Mouse (Mus musculus) cerebellum, adult 2 months (tissue): ENCODE measurements at regions not wholly inside any gene's neighbourhood (a gene's known extent, or its start where the extent isn't known, plus 50 kb on each side); places are given as distances from the start of the nearest gene placed in this dataset.

Experiments used
- DNase-seq, 2 experiments: peaks; one replicate each; pipeline ENCODE4 v3.0.0; 2021
- H3K27ac ChIP-seq: fragments of 200-500 bp; 2 replicates; pipeline ENCODE4 v1.5.1; 2012; ENCODE audit warnings: low read length, control low read depth, inconsistent platforms; ENCODE audit not compliant: insufficient read depth
- H3K27me3 ChIP-seq: fragments of 200-500 bp; 2 replicates; pipeline ENCODE4 v1.6.1; 2012; ENCODE audit warnings: inconsistent platforms, mild to moderate bottlenecking, low read length, moderate library complexity; ENCODE audit not compliant: control insufficient read depth, insufficient read depth
- H3K4me1 ChIP-seq: fragments of 200-500 bp; 2 replicates; pipeline ENCODE4 v1.6.1; 2011; ENCODE audit warnings: low read length; ENCODE audit not compliant: control insufficient read depth, insufficient read depth
- H3K4me3 ChIP-seq: fragments of 200-500 bp; replicated peaks from 2 replicates; pipeline ENCODE3; 2011; ENCODE audit warnings: mild to moderate bottlenecking, low read depth, low read length, control low read depth; ENCODE audit not compliant: insufficient read depth
- CTCF ChIP-seq: fragments of 200-500 bp; IDR thresholded peaks from 2 replicates; pipeline ENCODE4 v1.5.1; 2011; ENCODE audit warnings: low read depth, mild to moderate bottlenecking, control low read depth, low read length, moderate library complexity, borderline replicate concordance; ENCODE audit not compliant: insufficient read depth
- POLR2A ChIP-seq: fragments of 200-500 bp; IDR thresholded peaks from 2 replicates; pipeline ENCODE4 v1.6.1; 2011; ENCODE audit warnings: low read length, control low read depth, borderline replicate concordance; ENCODE audit not compliant: insufficient read depth
- WGBS: fragments of 180-500 bp; shearing (Covaris S2); methylation state at CpG from one replicate; pipeline ENCODE4 v1.1.7; 2018; 5-methylcytosine and 5-hydroxymethylcytosine counted together

- H3K27ac ChIP-seq: no peak overlapping the region
Measured at GRCm38 (mm10) chr3:143685742-143686141, 519.3 kb downstream of the Lmo4 start.

GRCm38 (mm10) chr3:143678186-143678585, 526.8 kb downstream of the Lmo4 start:
- H3K27ac ChIP-seq: no peak overlapping the region
- H3K4me1 ChIP-seq: no peaks in the 10 kb centered on the region
- WGBS: 98% methylated on average over 3 of the region's 3 CpGs
- no peak for DNase-seq
- TF ChIP-seq CTCF (no peak), POLR2A (no peak)
- H3K27me3 ChIP-seq: no peaks in the 10 kb centered on the region
- H3K4me3 ChIP-seq: no peak overlapping the region

More at GRCm38 (mm10) chr3:143685742-143686141, 519.3 kb downstream of the Lmo4 start:
- H3K4me3 ChIP-seq: no peak overlapping the region
- TF ChIP-seq CTCF (no peak), POLR2A (no peak)
- WGBS: 78% methylated on average over 2 of the region's 2 CpGs
- H3K4me1 ChIP-seq: no peaks in the 10 kb centered on the region
- no peak for DNase-seq
- H3K27me3 ChIP-seq: no peaks in the 10 kb centered on the region

- H3K27ac ChIP-seq: no peak overlapping the region
- no peak for DNase-seq
- 89% methylated on average over 3 of the region's 3 CpGs for WGBS
- H3K4me3 ChIP-seq: no peak overlapping the region
- no peak for TF ChIP-seq CTCF
- no peak for TF ChIP-seq POLR2A
- no peaks in the 10 kb centered on the region for H3K4me1 ChIP-seq
- no peaks in the 10 kb centered on the region for H3K27me3 ChIP-seq
Measured at GRCm38 (mm10) chr3:143674855-143675254, 530.2 kb downstream of the Lmo4 start.

GRCm38 (mm10) chr3:143674446-143674845, 530.6 kb downstream of the Lmo4 start:
- Histone ChIP-seq H3K4me1 (no peaks in the 10 kb centered on the region), H3K4me3 (no peak overlapping the region), H3K27ac (no peak overlapping the region), H3K27me3 (no peaks in the 10 kb centered on the region)
- 87% methylated on average over 7 of the region's 7 CpGs for WGBS
- no peak for DNase-seq
- TF ChIP-seq CTCF (no peak), POLR2A (no peak)

GRCm38 (mm10) chr3:143662041-143662685, 542.9 kb downstream of the Lmo4 start:
- H3K4me3 ChIP-seq: no peak overlapping the region
- no peak for DNase-seq
- H3K4me1 ChIP-seq: no peaks in the 10 kb centered on the region
- H3K27ac ChIP-seq: no peak overlapping the region
- WGBS: 83% methylated on average over 5 of the region's 5 CpGs
- TF ChIP-seq POLR2A: no peak
- no peaks in the 10 kb centered on the region for H3K27me3 ChIP-seq

- DNase-seq: no peak
- Histone ChIP-seq H3K4me3 (no peak overlapping the region), H3K4me1 (no peaks in the 10 kb centered on the region), H3K27ac (no peak overlapping the region), H3K27me3 (no peaks in the 10 kb centered on the region)
- TF ChIP-seq CTCF: no peak
- no peak for TF ChIP-seq POLR2A
- WGBS: 87% methylated on average over 8 of the region's 8 CpGs
Measured at GRCm38 (mm10) chr3:143659421-143659978, 545.5 kb downstream of the Lmo4 start.

GRCm38 (mm10) chr3:143647237-143647636, 557.8 kb downstream of the Lmo4 start:
- Histone ChIP-seq H3K4me1 (no peaks in the 10 kb centered on the region; the same call in 1 of the 2 replicates), H3K27ac (no peak overlapping the region), H3K4me3 (no peak overlapping the region), H3K27me3 (no peaks in the 10 kb centered on the region)
- TF ChIP-seq POLR2A (no peak), CTCF (no peak)
- 85% methylated on average over 2 of the region's 2 CpGs for WGBS
- DNase-seq: no peak

GRCm38 (mm10) chr3:143646836-143647235, 558.2 kb downstream of the Lmo4 start:
- H3K4me1 ChIP-seq: no peaks in the 10 kb centered on the region; the same call in 1 of the 2 replicates
- H3K27ac ChIP-seq: no peak overlapping the region
- H3K27me3 ChIP-seq: no peaks in the 10 kb centered on the region
- DNase-seq: no peak
- WGBS: 38% methylated on average over 7 of the region's 7 CpGs
- H3K4me3 ChIP-seq: no peak overlapping the region
- no peak for TF ChIP-seq POLR2A
- no peak for TF ChIP-seq CTCF
